Mouse (Mus musculus): ENCODE results near the gene Kcnn4. TPM values are rescaled to one million over a fixed set of nuclear protein-coding genes. Genes with fewer than 3 reads are reported as not detected.

Kcnn4 gene
- polyA plus RNA-seq, 1 experiment: 180 TPM

DNA sequence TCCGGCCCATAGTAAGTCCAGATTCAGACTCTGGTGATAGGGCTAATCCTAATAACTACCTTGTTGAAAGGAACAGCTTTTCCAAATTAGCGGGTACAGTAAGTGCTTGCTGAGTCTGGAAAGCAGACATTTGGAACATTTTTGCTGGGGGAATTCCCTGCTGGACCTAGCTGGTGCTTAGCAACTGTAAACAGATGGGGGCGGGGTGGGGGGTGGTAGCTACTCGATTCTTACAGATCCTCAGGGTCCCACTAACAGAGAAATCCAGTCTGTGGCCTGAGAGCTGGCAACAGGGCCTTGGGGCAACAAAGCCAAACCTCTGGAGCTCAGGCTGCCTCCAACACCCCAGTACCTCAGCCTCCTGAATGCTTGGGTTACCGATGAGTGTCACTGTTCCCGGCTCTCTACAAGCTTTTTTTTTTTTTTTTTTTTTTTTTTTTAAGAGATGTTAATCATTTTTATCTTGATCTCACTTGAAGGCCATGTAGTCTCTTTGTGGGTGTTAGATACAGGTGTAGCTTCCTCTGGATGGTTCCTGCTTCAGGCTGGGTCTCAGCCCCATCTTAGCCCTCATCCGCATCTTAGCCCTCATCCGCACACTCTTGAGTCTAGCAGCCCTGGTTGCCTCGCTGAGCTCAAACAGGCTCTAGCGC is 8.1 kb downstream of the Kcnn4 start:
- H3K4me1 ChIP-seq (ENCODE audit: control insufficient read depth, insufficient read depth, low read length): peaks cover 9% of the 10 kb centered on the region
- H3K27ac ChIP-seq (ENCODE audit: control insufficient read depth, insufficient read depth, low read depth, low read length, poor library complexity): peak overlapping the region; percentile 78
- TF ChIP-seq CTCF (IDR thresholded peaks at IDR 0.05; ENCODE audit: control insufficient read depth, insufficient read depth, low read length) (no peak), POLR2A (IDR thresholded peaks at IDR 0.05; ENCODE audit: borderline replicate concordance, control insufficient read depth, low read depth, low read length) (no peak)
- WGBS: 80% methylated on average over 10 of the region's 10 CpGs
- no peak overlapping the region for H3K4me3 ChIP-seq (replicated peaks; ENCODE audit: control insufficient read depth, low read depth, low read length)

DNA sequence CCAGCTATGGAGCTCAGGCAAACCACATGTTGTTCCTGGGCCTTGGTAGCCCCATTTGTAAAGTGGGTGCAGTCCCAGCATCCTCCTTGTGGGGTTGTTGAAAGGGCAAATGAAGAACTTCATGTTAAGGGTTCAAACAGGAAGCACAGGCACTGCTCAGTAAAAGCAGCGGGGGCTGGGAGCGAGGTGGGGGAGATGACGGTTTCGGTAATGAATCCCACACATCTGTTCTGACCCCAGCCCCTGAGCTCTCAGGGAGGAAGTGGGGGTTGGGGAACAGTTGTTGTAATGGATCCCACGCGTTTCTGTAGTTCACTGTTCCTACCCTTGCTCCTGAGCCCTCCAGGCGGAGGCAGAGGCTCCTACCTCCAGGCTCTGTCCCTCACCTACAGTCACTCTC is 9.9 kb downstream of the Kcnn4 start:
- no peak overlapping the region for H3K4me3 ChIP-seq (replicated peaks; ENCODE audit: control insufficient read depth, low read depth, low read length)
- 31% methylated on average over 7 of the region's 7 CpGs for WGBS
- H3K4me1 ChIP-seq (ENCODE audit: control insufficient read depth, insufficient read depth, low read length): peaks cover 4% of the 10 kb centered on the region; the same call in 1 of the 2 replicates

DNA sequence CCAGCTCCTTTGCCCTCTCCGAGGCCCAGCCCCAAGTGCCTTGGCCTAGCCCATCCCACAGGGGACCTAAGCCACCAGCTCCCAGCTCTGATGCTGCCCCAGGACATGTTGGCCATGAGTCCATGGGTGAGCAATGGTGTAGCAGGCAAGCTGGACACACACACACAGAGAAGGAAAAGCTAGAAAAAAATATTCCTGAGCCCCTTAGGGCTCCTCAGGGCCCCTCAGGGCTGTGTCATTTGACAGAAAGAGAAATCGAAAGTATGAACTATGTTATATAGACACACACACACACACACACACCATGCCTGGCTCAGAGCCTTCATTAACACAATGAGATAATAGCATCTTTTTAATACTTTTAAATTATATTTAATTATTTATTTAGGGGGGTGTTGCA is 10.3 kb downstream of the Kcnn4 start:
- 63% methylated on average over 2 of the region's 2 CpGs for WGBS
- Histone ChIP-seq H3K27ac (ENCODE audit: control insufficient read depth, insufficient read depth, low read depth, low read length, poor library complexity) (peak overlapping the region; percentile 22), H3K4me1 (ENCODE audit: control insufficient read depth, insufficient read depth, low read length) (peaks cover 4% of the 10 kb centered on the region; the same call in 1 of the 2 replicates), H3K4me3 (replicated peaks; ENCODE audit: control insufficient read depth, low read depth, low read length) (no peak overlapping the region)
- TF ChIP-seq CTCF (IDR thresholded peaks at IDR 0.05; ENCODE audit: control insufficient read depth, insufficient read depth, low read length): no peak
- TF ChIP-seq POLR2A (IDR thresholded peaks at IDR 0.05; ENCODE audit: borderline replicate concordance, control insufficient read depth, low read depth, low read length): no peak

More for the DNA sequence above, 9.9 kb downstream of the Kcnn4 start:
- no peak for TF ChIP-seq CTCF (IDR thresholded peaks at IDR 0.05; ENCODE audit: control insufficient read depth, insufficient read depth, low read length)
- peak overlapping the region; percentile 53 for H3K27ac ChIP-seq (ENCODE audit: control insufficient read depth, insufficient read depth, low read depth, low read length, poor library complexity)

DNA sequence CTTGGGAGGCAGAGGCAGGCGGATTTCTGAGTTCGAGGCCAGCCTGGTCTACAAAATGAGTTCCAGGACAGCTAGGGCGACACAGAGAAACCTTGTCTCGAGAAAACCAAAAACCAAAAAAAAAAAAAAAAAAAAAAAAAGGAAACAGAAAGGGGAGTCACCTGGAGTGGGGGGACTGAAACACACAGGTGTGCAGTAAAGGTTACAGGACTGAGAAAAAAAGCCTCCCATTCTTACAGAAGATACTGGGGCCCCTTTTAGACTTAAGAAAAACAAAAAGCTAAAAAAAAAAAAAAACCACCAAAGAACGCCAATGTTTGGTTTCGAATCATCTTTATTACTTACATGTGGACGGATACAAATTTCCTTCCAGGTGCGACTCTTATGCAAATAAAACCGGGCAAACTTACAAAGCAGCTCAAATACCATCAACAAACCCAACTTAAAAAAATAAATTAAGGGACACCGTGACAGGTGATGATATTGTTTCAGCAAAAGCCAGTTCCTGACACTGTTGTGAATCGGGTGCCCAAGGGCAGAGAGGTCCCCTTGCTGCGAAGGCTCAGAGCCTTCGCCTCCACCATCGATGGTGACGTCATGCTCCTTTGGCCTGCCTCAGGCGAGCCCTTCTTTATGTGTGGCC is 12.8 kb downstream of the Kcnn4 start:
- TF ChIP-seq CTCF (IDR thresholded peaks at IDR 0.05; ENCODE audit: control insufficient read depth, insufficient read depth, low read length) (no peak), POLR2A (IDR thresholded peaks at IDR 0.05; ENCODE audit: borderline replicate concordance, control insufficient read depth, low read depth, low read length) (no peak)
- Histone ChIP-seq H3K4me1 (ENCODE audit: control insufficient read depth, insufficient read depth, low read length) (peaks cover 8% of the 10 kb centered on the region), H3K4me3 (replicated peaks; ENCODE audit: control insufficient read depth, low read depth, low read length) (no peak overlapping the region), H3K27ac (ENCODE audit: control insufficient read depth, insufficient read depth, low read depth, low read length, poor library complexity) (no peak overlapping the region)
- WGBS: 86% methylated on average over 16 of the region's 16 CpGs

DNA sequence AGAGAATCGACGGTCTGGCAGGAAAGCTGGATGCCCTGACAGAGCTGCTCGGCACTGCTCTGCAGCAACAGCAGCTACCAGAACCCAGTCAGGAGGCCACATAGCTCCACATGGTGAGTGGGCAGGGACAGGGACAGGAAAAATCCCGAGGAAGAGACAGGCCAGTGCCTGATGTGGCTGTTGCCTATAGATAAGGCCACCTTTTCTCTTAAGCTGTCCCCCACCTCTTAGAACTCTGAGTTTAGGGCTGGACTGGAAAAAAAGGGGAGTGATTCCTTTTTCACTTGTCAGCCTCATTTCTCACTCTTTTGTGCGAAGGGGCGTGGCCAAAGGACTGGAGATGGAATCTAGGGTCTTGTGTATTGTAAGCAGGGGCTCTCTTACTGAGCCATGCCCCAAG is 14.0 kb downstream of the Kcnn4 start:
- Histone ChIP-seq H3K27ac (ENCODE audit: control insufficient read depth, insufficient read depth, low read depth, low read length, poor library complexity) (no peak overlapping the region; the same call in 1 of the 2 replicates), H3K4me3 (replicated peaks; ENCODE audit: control insufficient read depth, low read depth, low read length) (no peak overlapping the region), H3K4me1 (ENCODE audit: control insufficient read depth, insufficient read depth, low read length) (peaks cover 7% of the 10 kb centered on the region)
- 66% methylated on average over 6 of the region's 6 CpGs for WGBS
- TF ChIP-seq CTCF (IDR thresholded peaks at IDR 0.05; ENCODE audit: control insufficient read depth, insufficient read depth, low read length) (no peak), POLR2A (IDR thresholded peaks at IDR 0.05; ENCODE audit: borderline replicate concordance, control insufficient read depth, low read depth, low read length) (no peak)

DNA sequence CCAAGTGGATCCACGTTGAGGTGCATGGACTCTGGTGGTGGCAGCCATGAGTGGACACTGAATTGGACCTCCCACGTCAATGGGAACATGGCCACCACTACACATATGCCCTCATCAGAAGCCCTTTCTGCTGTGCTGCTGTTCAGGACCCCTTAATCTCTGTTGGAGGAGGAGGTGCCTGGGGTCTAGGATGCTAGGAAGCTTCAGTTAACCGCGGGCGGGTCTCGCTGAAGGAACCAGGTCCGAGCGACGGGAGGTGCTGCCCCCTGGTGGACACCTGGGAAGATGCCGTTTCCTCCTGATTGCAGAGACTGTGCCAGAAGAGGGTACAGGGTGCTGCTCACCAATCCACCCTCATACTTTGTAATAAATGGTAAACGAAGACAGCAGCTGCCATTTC is 14.8 kb downstream of the Kcnn4 start:
- Histone ChIP-seq H3K4me1 (ENCODE audit: control insufficient read depth, insufficient read depth, low read length) (peaks cover 9% of the 10 kb centered on the region), H3K27ac (ENCODE audit: control insufficient read depth, insufficient read depth, low read depth, low read length, poor library complexity) (no peak overlapping the region), H3K4me3 (replicated peaks; ENCODE audit: control insufficient read depth, low read depth, low read length) (no peak overlapping the region)
- 20% methylated on average over 11 of the region's 11 CpGs for WGBS
- TF ChIP-seq CTCF (IDR thresholded peaks at IDR 0.05; ENCODE audit: control insufficient read depth, insufficient read depth, low read length) (peak; percentile 95), POLR2A (IDR thresholded peaks at IDR 0.05; ENCODE audit: borderline replicate concordance, control insufficient read depth, low read depth, low read length) (no peak)

DNA sequence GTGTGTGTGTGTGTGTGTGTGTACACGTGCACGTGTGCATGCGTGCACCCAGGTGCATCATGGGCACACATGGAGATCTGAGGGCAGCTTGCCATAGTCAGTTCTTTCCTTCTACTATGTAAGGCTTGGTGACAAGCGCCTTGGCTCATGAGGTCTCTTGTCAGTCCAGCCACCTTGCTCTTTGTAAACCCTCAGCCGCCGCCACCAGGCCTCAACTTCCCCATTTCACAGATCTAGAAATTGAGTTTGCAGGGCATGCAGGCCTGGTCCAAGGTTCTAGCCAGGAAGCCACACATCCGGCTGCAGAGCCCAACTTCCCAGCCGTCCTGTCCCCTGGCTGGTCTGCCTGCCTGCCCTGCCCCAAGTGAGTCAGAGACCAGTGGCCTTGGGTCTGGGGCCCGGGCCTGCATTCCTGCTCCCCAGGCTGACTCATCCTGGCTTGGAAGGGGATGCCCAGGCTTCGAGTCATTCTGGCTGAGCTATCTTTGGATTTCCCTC is 17.0 kb downstream of the Kcnn4 start:
- WGBS: 17% methylated on average over 10 of the region's 10 CpGs
- Histone ChIP-seq H3K4me1 (ENCODE audit: control insufficient read depth, insufficient read depth, low read length) (peaks cover 9% of the 10 kb centered on the region), H3K4me3 (replicated peaks; ENCODE audit: control insufficient read depth, low read depth, low read length) (no peak overlapping the region), H3K27ac (ENCODE audit: control insufficient read depth, insufficient read depth, low read depth, low read length, poor library complexity) (peak overlapping the region; percentile 37)
- no peak for TF ChIP-seq CTCF (IDR thresholded peaks at IDR 0.05; ENCODE audit: control insufficient read depth, insufficient read depth, low read length)
- no peak for TF ChIP-seq POLR2A (IDR thresholded peaks at IDR 0.05; ENCODE audit: borderline replicate concordance, control insufficient read depth, low read depth, low read length)

DNA sequence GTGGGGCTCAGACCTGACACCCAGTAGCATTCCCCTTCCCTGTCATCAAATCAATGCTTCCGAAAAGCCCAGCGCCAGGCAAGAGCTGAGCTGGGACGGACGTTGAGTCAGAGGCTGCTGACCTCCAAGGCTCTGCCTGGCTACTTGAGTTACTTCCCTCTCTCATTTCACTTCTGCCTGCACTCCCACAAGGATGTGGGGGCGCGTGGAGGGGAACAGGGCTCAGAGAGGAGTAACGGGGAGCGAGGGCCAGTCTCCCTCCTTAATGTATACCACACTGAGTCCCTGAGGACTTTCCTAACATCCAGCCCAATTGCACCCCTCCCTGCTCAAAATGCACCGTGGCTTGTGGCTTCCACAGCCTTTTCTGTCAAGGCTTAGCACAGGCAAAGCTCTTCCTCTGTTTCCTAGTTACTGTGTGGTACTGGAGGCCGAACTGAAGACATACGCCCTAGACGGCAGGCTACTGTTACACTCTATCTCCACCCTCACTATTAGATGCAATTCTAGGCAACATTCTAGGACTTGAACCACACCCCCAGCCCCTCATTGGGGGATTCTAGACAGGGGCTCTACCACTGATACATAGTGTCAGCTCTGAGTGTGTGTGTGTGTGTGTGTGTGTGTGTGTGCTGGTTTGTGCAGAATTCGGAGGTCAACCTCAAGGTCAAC is 19.6 kb downstream of the Kcnn4 start:
- peaks cover 11% of the 10 kb centered on the region for H3K4me1 ChIP-seq (ENCODE audit: control insufficient read depth, insufficient read depth, low read length)
- H3K27ac ChIP-seq (ENCODE audit: control insufficient read depth, insufficient read depth, low read depth, low read length, poor library complexity): no peak overlapping the region
- no peak overlapping the region for H3K4me3 ChIP-seq (replicated peaks; ENCODE audit: control insufficient read depth, low read depth, low read length)
- WGBS: 18% methylated on average over 13 of the region's 13 CpGs
- TF ChIP-seq CTCF (IDR thresholded peaks at IDR 0.05; ENCODE audit: control insufficient read depth, insufficient read depth, low read length) (no peak), POLR2A (IDR thresholded peaks at IDR 0.05; ENCODE audit: borderline replicate concordance, control insufficient read depth, low read depth, low read length) (no peak)

All from bone marrow, adult 2 months (tissue).